Mouse (Mus musculus): ENCODE data around the gene Cmklr1.

The Cmklr1 gene

DNA sequence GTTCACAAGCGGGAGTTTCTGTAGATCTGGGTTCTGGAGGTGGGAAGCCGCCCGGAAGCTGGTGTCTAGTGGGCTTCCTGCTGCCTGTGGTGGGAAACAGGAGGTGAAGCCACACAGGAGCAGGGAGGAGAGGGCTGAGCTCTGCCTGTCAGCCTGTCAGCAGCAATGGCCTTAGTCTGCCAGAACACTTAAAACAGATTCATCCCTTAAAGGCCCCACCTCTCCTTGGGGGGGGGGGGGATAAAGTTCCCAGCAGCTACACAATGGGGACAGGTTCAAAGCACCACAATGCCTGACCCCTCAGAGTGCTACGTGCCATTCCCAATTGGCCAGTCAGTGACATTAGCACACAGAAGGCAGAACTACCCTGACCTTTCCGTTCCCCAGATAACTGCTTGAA lies 2.0 kb upstream of the Cmklr1 start:
- DNase-seq (ENCODE audit: low spot score): no peak

DNA sequence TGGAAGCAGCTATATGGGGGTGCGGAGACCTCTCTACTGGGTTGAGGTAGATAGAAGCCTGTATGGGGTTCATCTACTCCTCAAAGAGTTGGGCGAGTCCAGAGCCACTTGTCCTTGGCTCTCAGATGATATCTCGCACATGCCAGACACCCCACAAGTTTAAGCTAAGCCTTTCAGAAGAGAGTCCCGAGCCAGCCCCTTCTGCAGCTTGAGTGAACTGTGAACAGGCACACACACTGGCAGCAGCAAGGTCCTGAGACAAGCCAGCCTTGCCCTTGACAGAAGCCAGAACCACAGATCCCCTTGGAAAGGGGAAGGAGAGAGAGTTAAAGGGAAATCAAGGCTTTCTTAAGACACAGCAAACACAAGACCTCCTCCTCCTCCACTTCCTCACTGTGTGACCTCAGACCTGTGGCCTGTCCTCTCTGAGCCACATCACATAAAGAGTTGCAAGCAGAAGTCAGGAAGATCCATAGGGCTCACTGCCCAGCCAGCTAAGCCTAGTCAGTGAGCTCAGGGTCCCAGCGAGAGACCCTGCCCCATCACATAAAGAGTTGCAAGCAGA lies 1.5 kb downstream of the Cmklr1 start:
- no peak for DNase-seq (ENCODE audit: low spot score)

DNA sequence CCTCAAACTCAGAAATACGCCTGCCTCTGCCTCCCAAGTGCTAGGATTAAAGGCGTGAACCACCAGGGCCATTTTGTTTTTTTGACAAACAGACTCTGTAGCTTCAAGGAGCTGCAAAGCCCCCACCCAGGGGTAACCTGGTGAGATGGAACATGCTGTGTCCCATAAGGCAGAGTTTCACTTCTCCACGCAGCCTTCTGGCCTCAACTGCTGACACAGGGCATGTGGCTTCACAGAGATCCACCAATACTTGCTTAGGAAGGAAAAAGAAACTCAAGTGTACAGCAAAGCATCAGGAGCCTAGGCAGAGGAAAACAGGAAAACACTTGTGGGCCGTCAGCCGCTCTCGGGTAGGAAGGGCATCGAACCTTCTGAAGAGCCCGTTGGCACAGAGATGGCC lies 3.1 kb downstream of the Cmklr1 start:
- no peak for DNase-seq (ENCODE audit: low spot score)

DNA sequence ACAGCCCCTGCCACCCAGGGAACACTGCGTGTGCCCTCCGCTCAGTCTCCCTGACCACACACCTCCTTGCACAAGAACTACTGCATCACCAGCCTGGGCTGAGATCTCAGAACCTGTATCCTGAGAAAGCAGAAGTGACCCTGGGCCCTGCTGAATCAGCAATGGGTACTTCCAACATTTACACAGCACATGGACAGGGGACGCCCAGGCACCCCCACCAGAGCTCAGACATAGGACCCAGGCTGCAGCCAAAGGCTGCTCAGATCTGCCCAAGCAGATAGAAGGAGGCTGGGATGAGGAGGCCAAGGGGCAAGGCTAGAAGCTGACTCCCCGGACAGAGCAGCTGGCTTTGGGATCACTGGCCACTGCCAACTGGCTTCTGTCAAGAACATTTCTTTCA lies 5.7 kb downstream of the Cmklr1 start:
- peak; percentile 72 for DNase-seq (ENCODE audit: low spot score)

DNA sequence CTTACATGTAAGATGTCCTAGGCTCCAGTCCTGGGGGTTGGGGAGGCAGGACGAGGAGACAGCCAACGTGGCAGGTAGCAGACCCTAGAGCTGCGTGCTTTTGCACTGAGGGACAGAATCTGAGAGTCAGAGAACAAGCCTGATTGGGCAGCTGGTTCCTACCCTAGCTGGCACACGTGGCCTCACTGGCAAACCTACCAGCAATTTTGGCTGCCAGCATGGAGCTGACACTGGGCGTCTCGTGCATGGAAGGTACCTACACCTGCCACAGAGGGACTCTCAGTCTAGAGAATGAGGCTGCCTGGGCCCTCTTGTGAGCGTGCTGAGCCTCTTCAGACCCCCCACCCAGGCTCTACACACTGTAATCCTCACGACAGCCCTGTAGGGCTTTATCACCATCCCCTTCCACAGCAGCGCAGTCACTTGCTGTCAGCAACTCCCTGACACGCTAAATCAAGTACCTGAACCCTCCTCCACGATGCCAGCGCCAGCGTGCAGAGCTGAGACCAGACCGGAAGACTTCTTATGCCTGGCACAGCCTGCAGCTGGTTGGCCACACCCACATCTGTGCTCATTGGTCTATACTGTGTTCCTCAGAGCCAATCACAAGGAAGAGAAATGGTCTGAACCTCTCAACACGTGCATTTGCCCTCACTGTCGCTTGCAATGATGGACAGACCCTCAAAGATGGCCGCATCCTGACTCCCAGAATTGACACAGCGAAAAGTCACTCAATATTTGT lies 6.9 kb downstream of the Cmklr1 start:
- peak; percentile 72 for DNase-seq (ENCODE audit: low spot score)

DNA sequence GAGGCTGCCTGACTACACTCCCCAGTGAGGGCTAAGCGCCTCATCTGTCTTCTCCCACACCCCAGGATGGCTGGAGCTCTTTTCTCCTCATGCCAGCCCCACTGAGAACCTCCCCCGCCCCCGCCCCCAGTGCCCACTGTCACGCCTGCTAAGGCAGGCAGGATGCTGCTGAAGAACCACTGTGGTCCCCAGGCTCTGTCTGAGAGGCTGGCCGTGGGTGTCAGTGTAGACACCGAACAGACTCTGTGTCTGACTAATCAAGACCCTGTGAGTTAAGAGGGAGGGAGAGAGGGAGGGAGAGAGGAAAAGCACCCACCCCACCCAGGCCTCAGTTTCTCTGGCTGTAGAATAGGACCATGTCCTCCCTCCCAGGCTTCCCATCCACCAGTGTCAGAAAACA lies 9.2 kb downstream of the Cmklr1 start:
- no peak for DNase-seq (ENCODE audit: low spot score)

DNA sequence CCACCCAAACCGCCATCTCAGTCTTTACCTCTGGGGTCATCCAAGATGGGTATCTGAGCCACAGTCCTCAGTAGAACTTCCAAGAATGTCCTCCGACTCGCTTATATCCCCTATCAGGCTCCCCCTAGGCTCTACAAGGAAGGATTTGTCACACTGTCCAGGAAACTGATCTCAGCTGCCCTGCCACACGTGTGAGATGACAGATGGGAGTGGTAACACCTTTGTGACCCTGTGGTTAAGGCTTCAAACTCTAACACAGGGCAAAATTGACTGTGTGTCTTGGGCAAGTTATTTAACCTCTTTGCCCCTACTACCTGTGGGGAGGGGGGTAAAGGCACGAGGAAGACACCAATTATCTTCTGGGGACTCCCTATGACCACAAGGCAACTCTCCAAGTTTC lies 11.1 kb downstream of the Cmklr1 start:
- no peak for DNase-seq (ENCODE audit: low spot score)

DNA sequence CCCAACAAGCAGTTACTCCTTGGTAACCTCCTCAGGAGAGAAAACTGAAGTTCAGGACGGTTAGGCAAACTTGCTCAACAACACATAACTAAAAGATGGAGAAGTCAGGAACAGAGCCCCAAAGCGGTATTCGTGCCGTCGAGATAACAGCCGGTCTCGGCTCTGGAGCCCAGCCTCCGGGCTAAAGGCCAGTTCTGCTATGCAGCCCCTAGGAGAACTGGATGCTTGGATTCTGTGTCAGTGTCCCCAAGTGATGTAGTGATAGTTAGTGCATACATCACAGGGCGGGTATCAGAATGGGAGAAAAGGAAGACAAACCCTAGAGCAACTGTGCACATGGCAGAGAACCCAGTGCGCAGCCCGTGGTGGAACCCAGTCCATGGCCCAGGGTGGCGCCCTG lies 12.2 kb downstream of the Cmklr1 start:
- DNase-seq (ENCODE audit: low spot score): no peak

DNA sequence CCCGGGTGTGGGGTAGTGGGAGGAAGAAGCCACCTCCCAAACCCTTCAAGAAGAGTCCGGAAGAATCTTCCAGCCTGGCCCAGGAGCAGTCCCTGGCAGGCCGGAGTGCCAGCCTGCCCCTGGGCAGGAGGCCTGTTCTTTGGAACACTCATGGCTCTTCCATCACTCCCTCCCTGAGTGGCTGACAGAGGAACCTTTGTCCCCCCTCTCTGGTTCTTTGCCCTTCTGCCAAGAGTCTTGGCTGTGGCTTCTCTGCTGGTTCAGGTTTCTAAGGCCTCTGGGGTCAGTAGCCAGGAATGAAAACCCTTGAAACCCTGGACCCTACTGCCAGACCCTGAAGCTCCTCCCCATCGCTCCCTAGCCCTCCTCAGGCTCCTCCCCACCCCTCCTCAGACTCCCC lies 12.6 kb downstream of the Cmklr1 start:
- no peak for DNase-seq (ENCODE audit: low spot score)

DNA sequence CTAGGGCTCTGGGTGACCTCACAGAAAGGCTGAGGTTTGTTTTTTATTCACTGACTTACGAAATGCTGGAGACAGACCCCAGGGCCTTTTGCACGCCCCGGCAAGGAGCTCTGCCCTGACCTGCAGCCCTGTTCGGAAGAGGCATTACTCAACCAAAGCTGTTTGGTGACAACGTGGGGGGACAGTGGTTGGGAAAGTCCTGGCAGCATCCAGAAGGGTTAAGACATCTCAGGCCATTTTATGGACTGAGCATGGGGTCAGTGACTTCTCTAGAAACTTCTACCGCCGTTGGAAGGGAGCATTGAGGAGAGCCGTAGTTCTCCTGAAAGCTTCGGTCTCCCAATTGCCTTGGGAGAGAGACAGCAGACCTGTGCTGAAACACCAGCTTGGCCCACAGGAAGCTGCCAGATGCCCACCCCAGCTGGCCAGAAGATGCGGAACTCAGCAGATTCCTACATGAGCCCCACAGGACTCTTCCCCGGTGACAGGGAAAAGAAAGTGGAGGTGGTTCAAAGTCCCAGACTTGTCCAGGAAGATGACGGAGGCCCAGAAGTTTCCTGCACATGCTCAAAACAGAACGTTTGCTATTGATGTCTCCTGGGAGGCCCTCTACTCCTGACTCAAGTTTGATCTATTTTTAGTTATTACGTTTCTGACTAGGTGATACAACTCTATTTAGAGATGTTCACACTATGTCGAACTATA lies 14.2 kb downstream of the Cmklr1 start:
- DNase-seq (ENCODE audit: low spot score): no peak

DNA sequence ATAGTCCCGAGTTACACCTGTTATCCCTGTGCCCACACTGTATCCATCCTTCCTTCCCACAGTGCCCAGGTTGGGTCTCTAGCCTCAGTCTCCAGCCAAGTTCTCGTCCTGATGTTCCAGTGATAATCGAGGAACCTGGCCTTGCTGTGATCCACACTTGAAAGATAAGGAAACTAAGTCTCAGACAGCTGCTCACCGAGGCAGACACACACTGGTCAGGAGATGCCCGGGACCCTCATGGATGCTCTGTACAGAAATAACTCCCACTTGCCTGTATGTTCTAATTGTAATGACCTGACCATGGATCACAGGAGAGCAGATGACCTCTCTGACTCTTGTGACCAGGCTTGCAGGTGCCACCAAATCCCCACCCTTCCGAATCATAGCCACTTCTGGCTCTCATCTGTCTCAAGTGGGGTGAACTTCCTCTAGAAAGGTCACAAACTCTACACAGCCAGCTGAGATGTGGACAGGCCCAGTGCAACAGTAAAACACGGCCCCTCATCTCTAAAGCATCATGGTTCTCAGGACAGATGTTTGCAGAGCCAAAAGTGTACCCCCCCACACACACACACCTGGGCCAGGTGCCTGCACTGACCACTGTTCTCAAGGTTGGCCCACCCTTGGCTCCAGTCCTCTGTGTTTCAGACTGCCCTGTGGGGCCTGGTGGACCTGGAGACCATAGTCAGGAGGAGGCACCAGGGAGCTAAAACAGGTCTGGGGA lies 15.2 kb downstream of the Cmklr1 start:
- no peak for DNase-seq (ENCODE audit: low spot score)

DNA sequence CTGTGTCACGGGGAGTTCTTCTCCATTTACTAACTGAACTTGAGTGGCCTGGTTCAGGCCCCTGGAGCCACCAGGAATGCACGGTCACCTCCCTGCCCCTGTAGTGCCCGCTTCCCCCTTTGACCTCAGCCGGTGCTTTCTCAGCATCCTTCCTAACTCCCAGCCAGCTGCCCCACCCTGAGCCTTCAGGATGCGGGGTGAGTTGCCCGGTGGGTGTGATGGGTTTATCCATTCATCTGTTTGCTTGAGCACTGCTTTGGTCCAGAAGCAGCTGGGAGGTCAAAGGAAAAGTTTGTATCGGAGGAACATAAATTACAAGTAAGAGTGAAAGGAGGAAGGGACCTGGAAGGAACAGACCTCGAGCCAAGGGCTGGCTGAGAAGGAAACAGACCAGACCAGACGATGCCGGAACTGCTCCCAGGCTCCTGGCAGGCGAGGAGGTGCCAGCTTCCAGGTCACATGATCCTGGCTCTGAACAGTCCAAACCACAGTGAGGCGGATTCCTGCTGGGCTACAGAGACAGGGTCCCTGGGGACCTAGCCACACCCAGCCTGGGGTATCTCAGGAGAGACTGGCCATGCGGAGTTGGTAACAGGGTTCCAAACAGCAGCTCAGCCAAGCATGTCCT lies 16.1 kb downstream of the Cmklr1 start:
- DNase-seq (ENCODE audit: low spot score): peak; percentile 69

DNA sequence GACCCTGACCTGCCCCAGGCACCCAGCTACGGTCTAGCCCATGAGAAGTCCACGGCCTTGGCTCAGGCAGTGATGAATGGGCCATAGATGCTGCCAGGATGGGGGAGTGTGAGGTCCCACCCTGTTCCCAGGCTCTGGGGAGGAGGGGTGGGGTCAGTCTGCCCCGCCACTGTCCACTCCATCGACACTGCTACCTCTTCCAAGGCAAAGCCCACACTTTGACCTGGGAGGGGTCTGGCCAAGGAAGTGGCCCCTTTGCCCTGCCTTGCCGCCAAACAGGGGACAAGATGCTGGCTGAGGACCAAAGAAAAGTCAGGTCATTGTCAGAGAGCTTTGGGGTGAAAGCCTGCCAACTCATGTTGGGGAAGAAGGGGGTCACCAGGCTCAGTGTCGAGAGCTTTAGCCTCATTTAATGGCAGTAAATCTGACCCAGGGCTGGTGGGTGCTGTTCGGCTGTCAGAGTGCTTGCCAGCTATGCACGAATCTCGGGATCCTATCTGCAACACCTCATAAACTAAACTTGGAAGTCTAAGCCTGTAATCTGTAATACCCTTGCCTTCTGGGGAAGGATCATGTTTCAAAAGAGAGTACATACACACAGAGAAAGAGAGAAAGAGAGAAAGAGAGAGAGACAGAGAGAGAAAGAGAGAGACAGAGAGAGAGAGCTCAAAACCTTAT lies 17.1 kb downstream of the Cmklr1 start:
- no peak for DNase-seq (ENCODE audit: low spot score)

DNA sequence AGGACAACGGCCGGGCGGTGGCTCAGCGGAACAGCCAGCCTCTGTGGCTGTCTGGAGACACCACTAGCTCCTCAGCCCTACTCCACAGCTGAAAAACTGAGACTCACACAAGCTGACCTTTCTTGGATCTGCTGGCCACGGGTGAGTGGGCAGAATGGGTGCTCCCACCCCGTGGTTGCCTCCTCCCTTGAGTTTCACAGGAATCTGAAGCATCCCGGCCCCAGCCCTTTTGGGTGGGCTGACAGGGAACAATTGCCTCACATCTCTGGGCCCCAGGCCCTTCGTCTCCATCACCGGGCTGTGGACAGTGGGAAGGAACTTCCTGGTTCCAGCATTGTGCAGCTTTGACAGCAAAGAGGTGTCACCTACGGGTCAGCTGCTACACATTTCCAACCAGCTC lies 20.1 kb downstream of the Cmklr1 start:
- no peak for DNase-seq (ENCODE audit: low spot score)

DNA sequence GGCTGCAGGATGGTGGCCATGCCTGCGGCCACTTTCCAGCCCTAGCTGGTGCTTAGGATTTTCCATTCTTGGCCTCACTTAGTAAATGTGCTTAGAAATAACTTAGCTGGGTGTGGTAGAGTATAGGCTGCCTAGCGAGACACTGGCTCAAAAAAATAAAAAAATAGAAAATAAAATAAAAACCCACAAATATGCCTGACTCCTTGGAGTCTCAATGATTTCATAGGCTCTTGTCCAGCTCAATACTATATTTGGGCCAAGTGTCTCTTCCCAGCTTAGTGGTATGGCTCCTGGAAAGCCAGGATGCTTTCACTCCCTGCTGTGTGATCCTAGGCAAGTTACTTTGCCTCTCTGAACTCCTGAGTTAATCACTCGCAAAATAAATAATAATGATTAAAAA lies 21.0 kb downstream of the Cmklr1 start:
- DNase-seq (ENCODE audit: low spot score): no peak

DNA sequence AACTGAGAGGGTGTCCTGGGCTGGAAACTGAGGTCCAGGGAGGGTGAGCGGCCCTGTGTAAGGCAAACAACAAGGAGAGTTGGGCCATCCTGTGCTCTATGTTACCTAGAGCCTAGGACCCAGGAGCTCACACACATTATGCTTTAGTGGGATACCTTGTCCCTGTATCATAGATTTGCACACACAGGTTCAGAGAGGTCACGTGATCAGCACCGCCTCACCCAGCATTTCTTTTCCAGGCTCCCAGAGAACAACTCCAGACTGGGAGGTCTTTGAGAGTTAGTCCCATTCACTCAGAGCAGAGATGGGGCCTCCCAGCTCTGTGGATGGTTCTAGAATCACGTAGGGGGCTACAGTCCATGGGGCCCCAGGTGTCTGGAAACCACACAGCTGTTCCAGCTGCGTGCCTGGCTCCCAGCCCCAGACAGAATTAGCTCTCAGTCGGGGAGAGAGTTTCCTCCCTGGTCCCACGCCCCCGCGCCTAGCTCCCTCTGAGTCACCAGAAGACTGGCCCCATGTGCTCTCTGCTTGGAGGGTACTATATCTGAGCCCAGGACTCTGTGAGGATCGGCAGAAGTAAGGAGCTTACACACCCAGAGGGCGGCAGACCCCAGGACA lies 22.3 kb downstream of the Cmklr1 start:
- no peak for DNase-seq (ENCODE audit: low spot score)

DNA sequence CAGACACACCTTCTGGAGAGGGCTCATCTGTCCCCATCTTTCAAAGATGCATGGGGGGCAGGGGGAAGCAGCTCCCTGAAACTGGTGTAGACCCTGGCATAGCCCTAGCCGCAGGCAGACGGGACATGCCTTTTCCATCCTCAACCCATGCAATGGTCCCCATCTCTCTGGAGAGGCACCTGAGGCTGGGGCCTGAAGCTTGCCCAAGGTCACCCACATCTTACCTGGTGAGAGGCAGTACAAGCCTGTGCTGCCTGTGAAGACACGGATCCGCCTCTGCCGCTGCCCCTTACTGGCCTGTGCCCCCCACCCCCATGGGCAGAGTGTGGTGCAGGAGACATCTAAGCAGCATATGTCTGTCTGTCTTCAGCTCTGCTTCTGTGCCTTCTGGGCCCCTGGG lies 23.2 kb downstream of the Cmklr1 start:
- no peak for DNase-seq (ENCODE audit: low spot score)

DNA sequence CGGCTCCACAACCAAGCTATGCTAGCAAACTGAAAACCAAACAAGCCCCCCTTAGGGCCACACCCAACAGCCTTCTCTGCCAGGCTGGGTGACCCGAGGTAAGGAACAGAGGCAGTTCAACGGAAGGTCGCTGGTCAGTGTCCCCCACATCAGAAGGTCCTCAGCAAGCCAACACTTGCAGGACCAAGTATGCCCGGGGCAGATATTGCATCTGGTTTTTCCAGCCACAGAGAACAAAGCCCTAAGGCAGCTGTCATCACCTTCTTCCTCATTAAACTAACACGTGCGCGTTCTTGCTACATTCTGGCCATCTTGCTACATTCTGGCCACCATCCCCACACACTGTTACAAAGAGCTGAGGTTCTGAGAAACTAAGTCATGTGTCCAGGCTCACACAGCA lies 23.9 kb downstream of the Cmklr1 start:
- no peak for DNase-seq (ENCODE audit: low spot score)

DNA sequence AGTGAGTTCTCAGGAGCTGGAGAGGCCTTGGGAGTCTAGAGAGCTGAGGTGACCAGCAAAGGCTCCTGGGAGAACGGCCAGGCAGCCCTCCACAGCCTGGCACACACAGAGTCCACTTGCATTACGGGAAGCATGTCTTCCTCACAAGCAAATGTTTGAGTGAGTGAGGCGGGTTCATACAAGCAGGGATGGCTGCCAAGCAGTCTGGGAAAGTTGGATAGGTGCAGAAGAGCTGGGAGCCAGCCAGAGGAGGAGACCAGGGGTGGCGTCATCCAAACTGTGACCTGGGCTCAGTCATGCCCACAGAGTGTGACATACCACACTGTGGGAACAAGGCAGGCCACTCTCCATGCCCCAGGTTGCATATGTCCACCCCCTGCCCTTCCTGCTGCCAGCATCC lies 25.2 kb downstream of the Cmklr1 start:
- no peak for DNase-seq (ENCODE audit: low spot score)

DNA sequence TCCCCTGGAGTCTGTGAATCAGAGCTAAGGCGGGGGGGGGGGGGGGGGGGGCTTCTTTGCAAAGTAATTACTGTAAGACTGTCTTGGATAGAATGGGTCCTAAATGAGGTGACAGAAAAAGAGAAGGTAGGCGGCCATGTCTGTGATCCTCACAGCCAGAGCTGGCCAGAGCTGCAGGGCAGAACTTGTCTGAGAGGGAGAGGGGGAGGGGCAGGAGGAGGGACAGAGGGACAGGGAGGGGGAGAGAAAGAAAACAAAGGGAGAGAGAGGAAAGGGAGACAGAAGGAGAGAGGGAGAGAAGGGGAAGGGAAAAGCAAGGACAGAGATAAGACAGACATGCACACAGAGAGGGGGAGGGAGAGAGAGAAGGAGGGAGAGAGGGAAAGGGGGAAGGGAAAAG lies 27.2 kb downstream of the Cmklr1 start:
- DNase-seq (ENCODE audit: low spot score): no peak

DNA sequence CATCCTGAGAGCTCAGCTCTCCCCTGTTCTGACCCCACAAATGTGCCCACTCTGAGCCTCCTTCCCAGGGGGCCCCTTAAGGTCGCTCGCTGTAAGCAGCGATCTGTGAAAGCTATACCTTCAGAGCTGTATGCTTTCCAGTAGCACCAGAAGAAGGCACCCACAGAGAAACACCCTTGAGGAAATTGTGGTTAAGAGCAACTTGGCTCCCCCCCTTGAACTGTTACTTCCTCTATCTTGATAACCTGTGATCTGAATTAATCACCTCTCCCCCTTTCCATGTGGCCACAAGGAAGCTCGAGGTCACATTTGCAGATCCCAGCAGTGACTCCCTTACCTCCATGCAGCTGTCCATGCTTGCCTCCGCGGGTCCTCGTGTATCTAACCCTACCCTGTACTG lies 29.2 kb downstream of the Cmklr1 start:
- DNase-seq (ENCODE audit: low spot score): no peak

All from layer of hippocampus, adult 11-12 months (tissue).